Mouse (Mus musculus) embryonic facial prominence, embryonic 11.5 days (tissue): ENCODE results near the gene Igsf9. TPM values are rescaled to one million over a fixed set of nuclear protein-coding genes. Genes with fewer than 3 reads are reported as not detected.

Source experiments
- ATAC-seq: fragments of 200-750 bp; cut with Nextera tagmentation; replicated peaks from 2 replicates; pipeline ENCODE4 v1.8.0; 2017; ENCODE audit warnings: low read depth; ENCODE audit not compliant: insufficient number of reproducible peaks, low FRiP score, low TSS enrichment
- DNase-seq: peaks from one replicate; pipeline ENCODE4 v3.0.0-alpha.2; 2015; ENCODE audit warnings: low spot score
- H3K27ac ChIP-seq: fragments of 300-500 bp; sonication (generic); replicated peaks from 2 replicates; pipeline ENCODE4 v1.5.1; 2014; ENCODE audit warnings: mild to moderate bottlenecking, low read depth, low read length, control low read depth
- H3K27me3 ChIP-seq: fragments of 300-500 bp; sonication (generic); 2 replicates; pipeline ENCODE4 v1.6.1; 2014; ENCODE audit warnings: mild to moderate bottlenecking, low read length, moderate library complexity, mixed read lengths; ENCODE audit not compliant: control insufficient read depth, insufficient read depth
- H3K36me3 ChIP-seq: fragments of 300-500 bp; sonication (generic); replicated peaks from 2 replicates; pipeline ENCODE4 v1.6.1; 2014; ENCODE audit warnings: low read depth, mild to moderate bottlenecking, low read length, moderate library complexity, mixed read lengths; ENCODE audit not compliant: control insufficient read depth, insufficient read depth
- H3K4me1 ChIP-seq: fragments of 300-500 bp; sonication (generic); 2 replicates; pipeline ENCODE4 v1.6.1; 2014; ENCODE audit warnings: low read length, mixed read lengths; ENCODE audit not compliant: control insufficient read depth, insufficient read depth
- H3K4me2 ChIP-seq: fragments of 300-500 bp; sonication (generic); 2 replicates; pipeline ENCODE4 v1.6.1; 2014; ENCODE audit warnings: low read depth, mild to moderate bottlenecking, control low read depth, low read length, moderate library complexity
- H3K4me3 ChIP-seq: fragments of 300-500 bp; sonication (generic); 2 replicates; pipeline ENCODE4 v1.5.1; 2014; ENCODE audit warnings: low read depth, low read length, control low read depth
- H3K9ac ChIP-seq: fragments of 300-500 bp; sonication (generic); replicated peaks from 2 replicates; pipeline ENCODE4 v1.6.1; 2014; ENCODE audit warnings: mild to moderate bottlenecking, control low read depth, low read length
- H3K9me3 ChIP-seq: fragments of 300-500 bp; sonication (generic); replicated peaks from 2 replicates; pipeline ENCODE4 v1.6.1; 2016; ENCODE audit warnings: mild to moderate bottlenecking, low read length, inconsistent platforms, mixed read lengths; ENCODE audit not compliant: control insufficient read depth
- WGBS: fragments of 180-500 bp; shearing (Covaris S2); extraction: QIAGEN DNeasy Blood & Tissue Kit; methylation state at CpG from one replicate; pipeline ENCODE4 v1.1.7; 2014; 5-methylcytosine and 5-hydroxymethylcytosine counted together
- polyA plus RNA-seq: library from polyadenylated mRNA; unstranded; fragments of >200 nt; fragmentation: Nextera tagmentation; extraction: Ambion mirVana; gene quantifications from 2 replicates; pipeline ENCODE4 v1.2.1, GENCODE M21; 2014

The Igsf9 gene
- polyA plus RNA-seq, 1 experiment from 2014 or later = 36.8 TPM

- Histone ChIP-seq H3K4me1 (peaks cover 7% of the 10 kb centered on the region; the same call in 1 of the 2 replicates), H3K9me3 (no peaks in the 10 kb centered on the region)
Measured at GRCm38 (mm10) chr1:172501371-172502144, 20.0 kb downstream of the Igsf9 start.

GRCm38 (mm10) chr1:172502145-172503110 lies 20.8 kb downstream of the Igsf9 start:
- Histone ChIP-seq H3K4me2 (peak overlapping the region; percentile 16), H3K36me3 (no peaks in the 10 kb centered on the region), H3K9ac (no peak overlapping the region), H3K27me3 (peaks cover 7% of the 10 kb centered on the region), H3K4me1 (peaks cover 7% of the 10 kb centered on the region; the same call in 1 of the 2 replicates), H3K27ac (no peak overlapping the region), H3K4me3 (no peak overlapping the region), H3K9me3 (no peaks in the 10 kb centered on the region)
- no peak for DNase-seq
- 34% methylated on average over 12 of the region's 13 CpGs for WGBS
- no peak for ATAC-seq

More at GRCm38 (mm10) chr1:172501371-172502144, 20.0 kb downstream of the Igsf9 start:
- Histone ChIP-seq H3K27ac (no peak overlapping the region), H3K27me3 (peaks cover 7% of the 10 kb centered on the region), H3K4me2 (peak overlapping the region; percentile 78), H3K4me3 (peak overlapping the region; percentile 44; the same call in 1 of the 2 replicates), H3K9ac (peak overlapping the region; percentile 50), H3K36me3 (peaks cover 5% of the 10 kb centered on the region)
- no peak for ATAC-seq
- no peak for DNase-seq
- 30% methylated on average over 13 of the region's 13 CpGs for WGBS

- no peaks in the 10 kb centered on the region for H3K36me3 ChIP-seq
- H3K4me3 ChIP-seq = no peak overlapping the region
- no peak for DNase-seq
- no peaks in the 10 kb centered on the region for H3K9me3 ChIP-seq
- no peak overlapping the region for H3K27ac ChIP-seq
- 39% methylated on average over 14 of the region's 14 CpGs for WGBS
- no peak overlapping the region for H3K4me2 ChIP-seq
- no peak overlapping the region for H3K9ac ChIP-seq
- H3K4me1 ChIP-seq = peaks cover 7% of the 10 kb centered on the region; the same call in 1 of the 2 replicates
- peaks cover 7% of the 10 kb centered on the region for H3K27me3 ChIP-seq
- no peak for ATAC-seq
Measured at GRCm38 (mm10) chr1:172503111-172503997, 21.8 kb downstream of the Igsf9 start.

GRCm38 (mm10) chr1:172504756-172505155 lies 23.2 kb downstream of the Igsf9 start:
- peaks cover 7% of the 10 kb centered on the region; the same call in 1 of the 2 replicates for H3K4me1 ChIP-seq
- no peak for ATAC-seq
- no peak overlapping the region for H3K4me2 ChIP-seq
- no peaks in the 10 kb centered on the region for H3K9me3 ChIP-seq
- no peaks in the 10 kb centered on the region for H3K36me3 ChIP-seq
- H3K9ac ChIP-seq = no peak overlapping the region
- H3K27me3 ChIP-seq = peaks cover 7% of the 10 kb centered on the region
- no peak overlapping the region for H3K4me3 ChIP-seq
- no peak for DNase-seq
- 74% methylated on average over 8 of the region's 8 CpGs for WGBS
- H3K27ac ChIP-seq = no peak overlapping the region

DNA sequence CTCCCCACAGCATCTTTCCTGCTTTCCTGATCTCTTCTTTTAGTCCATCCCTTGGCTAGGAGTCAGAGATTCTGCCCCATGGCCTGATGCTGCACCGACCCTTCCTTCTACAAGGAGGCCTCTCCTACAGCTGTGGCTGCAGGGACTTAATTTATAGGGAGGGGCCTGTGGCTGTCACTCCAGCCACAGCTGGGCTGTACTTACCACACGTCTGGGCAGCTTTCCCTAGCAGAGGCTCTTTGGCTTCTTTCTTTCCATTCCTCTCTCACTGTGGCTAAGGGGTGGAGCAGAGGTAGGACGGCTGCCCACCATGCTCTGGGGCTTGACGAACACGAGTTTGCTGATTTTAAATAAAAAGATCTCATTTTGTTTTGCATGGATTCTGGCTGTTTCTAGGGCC lies 25.4 kb downstream of the Igsf9 start:
- DNase-seq (no peak), ATAC-seq (no peak)
- Histone ChIP-seq H3K27me3 (no peaks in the 10 kb centered on the region), H3K9me3 (no peaks in the 10 kb centered on the region), H3K4me1 (peaks cover 5% of the 10 kb centered on the region), H3K27ac (no peak overlapping the region), H3K4me3 (no peak overlapping the region), H3K4me2 (no peak overlapping the region), H3K36me3 (no peaks in the 10 kb centered on the region), H3K9ac (no peak overlapping the region)
- WGBS = 46% methylated on average over 5 of the region's 5 CpGs

DNA sequence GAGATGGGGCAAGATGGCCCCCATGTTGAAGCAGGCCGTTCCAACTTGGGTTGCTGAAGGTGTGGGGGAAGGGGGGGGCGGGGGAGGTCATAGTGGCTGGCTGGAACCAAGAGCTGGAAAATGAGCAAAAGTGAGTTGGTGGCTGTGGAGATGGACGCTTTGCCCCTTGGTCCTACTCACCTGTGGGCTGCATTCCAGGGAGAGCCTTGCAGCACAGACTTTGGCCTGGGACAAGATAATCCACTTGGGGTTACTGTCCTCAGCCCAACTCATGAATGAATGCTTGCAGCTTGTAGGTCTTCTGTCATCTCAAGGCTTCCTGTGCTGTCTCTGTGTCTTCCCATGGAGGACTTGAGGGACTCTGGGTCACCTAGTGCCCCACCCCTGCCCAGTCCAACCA lies 26.1 kb downstream of the Igsf9 start:
- Histone ChIP-seq H3K4me1 (no peaks in the 10 kb centered on the region; the same call in 1 of the 2 replicates), H3K27me3 (no peaks in the 10 kb centered on the region), H3K36me3 (no peaks in the 10 kb centered on the region), H3K9ac (no peak overlapping the region), H3K4me2 (no peak overlapping the region), H3K4me3 (no peak overlapping the region), H3K9me3 (no peaks in the 10 kb centered on the region), H3K27ac (no peak overlapping the region)
- DNase-seq (no peak), ATAC-seq (no peak)
- WGBS = 74% methylated on average over 3 of the region's 3 CpGs

DNA sequence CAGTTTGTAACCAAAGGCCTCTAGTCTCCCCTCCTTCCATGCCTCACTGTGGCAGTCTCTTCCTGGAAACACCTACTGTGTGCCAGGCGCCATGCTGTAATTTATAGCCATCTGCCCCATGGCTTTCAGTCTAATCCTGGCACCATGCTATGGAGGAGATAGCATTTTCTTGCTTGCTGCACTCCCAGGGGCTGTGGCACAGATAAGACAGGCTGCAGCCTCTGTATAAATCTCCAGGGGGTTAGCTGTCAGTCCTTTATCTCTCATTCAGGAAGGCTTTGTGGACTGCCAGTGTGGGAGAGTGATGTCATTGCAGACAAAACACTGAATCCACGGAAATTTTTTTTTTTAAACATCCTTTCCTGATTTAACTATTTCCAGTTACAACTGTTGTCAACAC lies 26.6 kb downstream of the Igsf9 start:
- DNase-seq = no peak
- Histone ChIP-seq H3K9ac (no peak overlapping the region), H3K4me3 (no peak overlapping the region), H3K36me3 (no peaks in the 10 kb centered on the region), H3K27me3 (no peaks in the 10 kb centered on the region), H3K9me3 (no peaks in the 10 kb centered on the region), H3K27ac (no peak overlapping the region), H3K4me1 (no peaks in the 10 kb centered on the region; the same call in none of the 2 replicates), H3K4me2 (no peak overlapping the region)
- no peak for ATAC-seq
- 65% methylated on average over 2 of the region's 2 CpGs for WGBS
